Mouse (Mus musculus) heart, postnatal 0 days (tissue): ENCODE measurements around the gene Alpl.

Experiments used
- CTCF ChIP-seq: IDR thresholded peaks from 2 replicates; pipeline ENCODE4 v1.5.1; 2016; ENCODE audit warnings: antibody characterized with exemption, control low read depth, low read depth
- EP300 ChIP-seq: IDR thresholded peaks from 2 replicates; pipeline ENCODE4 v1.6.1; 2016; ENCODE audit warnings: antibody characterized with exemption, low read depth

GRCm38 (mm10) chr4:137839452-137839851 is 43.3 kb upstream of the Alpl start:
- TF ChIP-seq EP300 (no peak), CTCF (no peak)
